Mouse (Mus musculus) midbrain, postnatal 0 days (tissue): ENCODE data around the gene Fkbpl. TPM values are rescaled to one million over a fixed set of nuclear protein-coding genes. Genes with fewer than 3 reads are reported as not detected.

Experiments
- ATAC-seq: fragments of 200-750 bp; cut with Nextera tagmentation; 2 replicates; pipeline ENCODE4 v1.8.0; 2017; ENCODE audit warnings: moderate number of reproducible peaks, mild to moderate bottlenecking, moderate TSS enrichment, moderate library complexity; ENCODE audit not compliant: low FRiP score
- DNase-seq: peaks from one replicate; pipeline ENCODE4 v3.0.0-alpha.2; 2015; ENCODE audit warnings: low spot score
- H3K27ac ChIP-seq: fragments of 300-500 bp; sonication (generic); 2 replicates; pipeline ENCODE4 v1.5.1; 2014; ENCODE audit warnings: low read depth, mild to moderate bottlenecking, low read length, mixed read lengths
- H3K27me3 ChIP-seq: fragments of 300-500 bp; sonication (generic); 2 replicates; pipeline ENCODE4 v1.6.1; 2014; ENCODE audit warnings: low read length, control low read depth, mixed read lengths; ENCODE audit not compliant: insufficient read depth
- H3K36me3 ChIP-seq: fragments of 300-500 bp; sonication (generic); 2 replicates; pipeline ENCODE4 v1.6.1; 2014; ENCODE audit warnings: low read length, control low read depth, mixed read lengths; ENCODE audit not compliant: insufficient read depth
- H3K4me1 ChIP-seq: fragments of 300-500 bp; sonication (generic); 2 replicates; pipeline ENCODE4 v1.6.1; 2014; ENCODE audit warnings: mild to moderate bottlenecking, control low read depth, antibody characterized with exemption, low read length, mixed read lengths; ENCODE audit not compliant: insufficient read depth
- H3K4me2 ChIP-seq: fragments of 300-500 bp; sonication (generic); 2 replicates; pipeline ENCODE4 v1.6.1; 2014; ENCODE audit warnings: low read depth, mild to moderate bottlenecking, low read length, mixed read lengths; ENCODE audit not compliant: poor library complexity, severe bottlenecking
- H3K4me3 ChIP-seq: fragments of 300-500 bp; sonication (generic); 2 replicates; pipeline ENCODE4 v1.5.1; 2014; ENCODE audit warnings: low read depth, mild to moderate bottlenecking, low read length, moderate library complexity
- H3K9ac ChIP-seq: fragments of 300-500 bp; sonication (generic); replicated peaks from 2 replicates; pipeline ENCODE4 v1.6.1; 2014; ENCODE audit warnings: mild to moderate bottlenecking, low read length, moderate library complexity, mixed read lengths; ENCODE audit not compliant: poor library complexity, severe bottlenecking
- H3K9me3 ChIP-seq: fragments of 300-500 bp; sonication (generic); 2 replicates; pipeline ENCODE4 v1.6.1; 2016; ENCODE audit warnings: low read length, control low read depth
- CTCF ChIP-seq: IDR thresholded peaks from 2 replicates; pipeline ENCODE4 v1.5.1; 2016; ENCODE audit warnings: antibody characterized with exemption, mild to moderate bottlenecking
- WGBS: fragments of 180-500 bp; shearing (Covaris S2); extraction: QIAGEN DNeasy Blood & Tissue Kit; methylation state at CpG from one replicate; pipeline ENCODE4 v1.1.7; 2014; 5-methylcytosine and 5-hydroxymethylcytosine counted together
- polyA plus RNA-seq: library from polyadenylated mRNA; unstranded; fragments of >200 nt; fragmentation: Nextera tagmentation; extraction: Ambion mirVana; gene quantifications from 2 replicates; pipeline ENCODE4 v1.2.1, GENCODE M21; 2015
- total RNA-seq: library from RNA; depleted of rRNA; stranded (reverse); fragments of >200 nt; gene quantifications from 2 replicates; pipeline ENCODE4 v1.2.3, GENCODE M21; 2014

The Fkbpl gene
- total and polyA plus RNA-seq, 2 experiments from 2014 or later = 6.2 to 10.7 TPM

- no peak for ATAC-seq
Observed at GRCm38 (mm10) chr17:34664472-34664871, 19.9 kb downstream of the Fkbpl start.

DNA sequence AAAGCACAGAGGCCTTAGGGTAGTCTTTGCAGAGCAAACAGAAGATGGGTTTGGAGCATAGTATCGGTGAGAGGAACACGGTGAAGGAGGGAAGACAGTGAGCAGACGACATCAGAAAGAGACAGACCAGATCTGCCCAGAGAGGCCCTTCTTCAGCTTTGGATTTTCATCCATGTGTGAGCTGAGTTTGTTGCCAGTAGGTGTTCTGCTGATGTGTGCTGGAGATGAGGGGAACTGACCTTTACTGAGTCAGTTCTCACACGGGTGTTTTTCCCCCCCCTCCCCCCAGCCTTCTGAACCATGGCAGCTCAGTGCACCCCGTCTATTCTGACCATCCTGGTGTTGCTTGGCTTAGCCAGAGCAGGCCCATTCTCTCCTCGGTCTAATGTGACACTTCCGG, 25.7 kb downstream of the Fkbpl start, which contains the start of gene Tnxb:
Tnxb (plus strand) TSS at position 301 of the 400 bp plus-strand sequence.
- Histone ChIP-seq H3K9me3 (no peaks in the 10 kb centered on the region), H3K36me3 (no peaks in the 10 kb centered on the region), H3K4me1 (peaks cover 4% of the 10 kb centered on the region; the same call in 1 of the 2 replicates), H3K4me2 (peak within 1 kb of the TSS; percentile 57), H3K27me3 (peaks cover 44% of the 10 kb centered on the region), H3K9ac (no peak within 1 kb of the TSS), H3K27ac (no peak within 1 kb of the TSS), H3K4me3 (peak within 1 kb of the TSS; percentile 30)
- TF ChIP-seq CTCF = no peak
- 66% methylated on average over 7 of the region's 7 CpGs for WGBS
- ATAC-seq (no peak), DNase-seq (no peak)

More at GRCm38 (mm10) chr17:34664472-34664871, 19.9 kb downstream of the Fkbpl start:
- no peaks in the 10 kb centered on the region for H3K9me3 ChIP-seq
- H3K27me3 ChIP-seq = peaks cover 5% of the 10 kb centered on the region
- WGBS = 79% methylated on average over 7 of the region's 7 CpGs
- no peaks in the 10 kb centered on the region for H3K36me3 ChIP-seq
- no peak overlapping the region for H3K4me3 ChIP-seq
- H3K27ac ChIP-seq = no peak overlapping the region
- H3K4me2 ChIP-seq = no peak overlapping the region
- DNase-seq = no peak
- H3K4me1 ChIP-seq = no peaks in the 10 kb centered on the region
- TF ChIP-seq CTCF = no peak
- no peak overlapping the region for H3K9ac ChIP-seq

DNA sequence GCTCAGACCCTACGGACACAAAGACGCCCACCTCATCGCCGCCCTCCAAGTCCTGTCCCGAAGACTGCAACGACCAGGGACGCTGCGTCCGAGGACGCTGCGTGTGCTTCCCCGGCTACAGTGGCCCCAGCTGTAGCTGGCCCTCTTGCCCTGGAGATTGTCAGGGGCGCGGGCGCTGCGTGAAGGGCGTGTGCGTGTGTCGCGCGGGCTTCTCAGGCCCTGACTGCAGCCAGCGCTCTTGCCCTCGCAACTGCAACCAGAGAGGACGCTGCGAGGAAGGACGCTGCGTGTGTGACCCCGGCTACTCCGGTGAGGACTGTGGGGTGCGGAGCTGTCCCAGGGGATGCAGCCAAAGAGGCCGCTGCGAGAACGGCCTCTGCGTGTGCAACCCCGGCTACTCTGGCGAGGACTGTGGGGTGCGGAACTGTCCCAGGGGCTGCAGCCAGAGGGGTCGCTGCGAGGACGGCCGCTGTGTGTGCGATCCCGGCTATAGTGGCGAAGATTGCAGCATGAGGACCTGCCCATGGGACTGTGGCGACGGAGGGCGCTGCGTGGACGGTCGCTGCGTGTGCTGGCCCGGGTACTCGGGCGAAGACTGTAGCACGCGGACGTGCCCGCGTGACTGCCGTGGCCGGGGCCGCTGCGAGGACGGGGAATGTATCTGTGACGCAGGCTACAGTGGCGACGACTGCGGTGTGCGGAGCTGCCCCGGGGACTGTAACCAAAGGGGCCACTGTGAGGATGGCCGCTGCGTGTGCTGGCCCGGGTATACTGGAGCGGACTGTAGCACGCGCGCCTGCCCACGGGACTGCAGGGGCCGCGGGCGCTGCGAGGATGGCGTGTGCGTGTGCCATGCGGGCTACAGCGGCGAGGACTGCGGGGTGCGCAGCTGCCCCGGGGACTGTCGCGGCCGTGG, 26.8 kb downstream of the Fkbpl start:
- Histone ChIP-seq H3K4me1 (peaks cover 4% of the 10 kb centered on the region; the same call in 1 of the 2 replicates), H3K4me3 (peak overlapping the region; percentile 30), H3K4me2 (peak overlapping the region; percentile 57), H3K9ac (peak overlapping the region; percentile 36), H3K9me3 (no peaks in the 10 kb centered on the region), H3K27me3 (peaks cover 44% of the 10 kb centered on the region), H3K36me3 (no peaks in the 10 kb centered on the region), H3K27ac (no peak overlapping the region)
- 12% methylated on average over 85 of the region's 93 CpGs for WGBS
- DNase-seq = no peak
- TF ChIP-seq CTCF = peak; percentile 35
- ATAC-seq = peak; percentile 54

- no peak for ATAC-seq
- Histone ChIP-seq H3K9ac (no peak overlapping the region), H3K9me3 (no peaks in the 10 kb centered on the region), H3K4me2 (peak overlapping the region; percentile 57), H3K27me3 (peaks cover 44% of the 10 kb centered on the region), H3K4me3 (peak overlapping the region; percentile 30), H3K4me1 (peaks cover 4% of the 10 kb centered on the region; the same call in 1 of the 2 replicates), H3K27ac (no peak overlapping the region), H3K36me3 (no peaks in the 10 kb centered on the region)
- TF ChIP-seq CTCF = no peak
- no peak for DNase-seq
- 33% methylated on average over 48 of the region's 49 CpGs for WGBS
Observed at GRCm38 (mm10) chr17:34672246-34672792, 27.8 kb downstream of the Fkbpl start.

DNA sequence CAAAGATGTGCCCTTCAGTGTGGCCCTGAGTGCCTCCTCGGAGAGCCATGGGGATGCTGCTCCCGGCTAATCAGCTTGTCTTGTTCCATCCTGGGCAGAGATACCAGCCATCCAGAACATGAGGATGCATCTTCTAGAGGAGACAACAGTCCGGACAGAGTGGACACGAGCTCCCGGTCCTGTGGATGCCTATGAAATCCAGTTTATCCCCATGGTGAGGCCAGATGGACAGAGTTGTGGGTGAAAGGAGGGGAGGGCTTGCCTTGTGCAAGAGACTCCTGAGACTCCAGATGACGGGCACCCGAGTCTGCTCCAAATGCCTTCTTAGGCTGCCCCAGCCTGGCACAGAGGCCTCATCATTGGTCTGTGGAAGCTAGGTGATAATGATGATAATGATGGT, 28.6 kb downstream of the Fkbpl start:
- DNase-seq = no peak
- no peak for ATAC-seq

More for the DNA sequence above, 28.6 kb downstream of the Fkbpl start:
- H3K9me3 ChIP-seq = no peaks in the 10 kb centered on the region
- no peak overlapping the region for H3K4me3 ChIP-seq
- no peak for TF ChIP-seq CTCF
- H3K27me3 ChIP-seq = peaks cover 44% of the 10 kb centered on the region
- H3K9ac ChIP-seq = no peak overlapping the region
- 84% methylated on average over 7 of the region's 7 CpGs for WGBS
- no peaks in the 10 kb centered on the region for H3K36me3 ChIP-seq
- peaks cover 4% of the 10 kb centered on the region; the same call in 1 of the 2 replicates for H3K4me1 ChIP-seq
- no peak overlapping the region for H3K4me2 ChIP-seq
- no peak overlapping the region for H3K27ac ChIP-seq
